Mouse (Mus musculus) testis, adult 2 months (tissue): ENCODE measurements around the gene Lce1m.

Experiments used
- CTCF ChIP-seq: fragments of 200-500 bp; IDR thresholded peaks from 2 replicates; pipeline ENCODE4 v1.5.1; 2012; ENCODE audit warnings: low read depth, mild to moderate bottlenecking, inconsistent platforms, low read length, moderate library complexity; ENCODE audit not compliant: control insufficient read depth, insufficient read depth, insufficient replicate concordance
- POLR2A ChIP-seq: fragments of 200-500 bp; IDR thresholded peaks from 2 replicates; pipeline ENCODE4 v1.6.1; 2012; ENCODE audit warnings: low read depth, mild to moderate bottlenecking, inconsistent platforms, low read length, moderate library complexity; ENCODE audit not compliant: control insufficient read depth

DNA sequence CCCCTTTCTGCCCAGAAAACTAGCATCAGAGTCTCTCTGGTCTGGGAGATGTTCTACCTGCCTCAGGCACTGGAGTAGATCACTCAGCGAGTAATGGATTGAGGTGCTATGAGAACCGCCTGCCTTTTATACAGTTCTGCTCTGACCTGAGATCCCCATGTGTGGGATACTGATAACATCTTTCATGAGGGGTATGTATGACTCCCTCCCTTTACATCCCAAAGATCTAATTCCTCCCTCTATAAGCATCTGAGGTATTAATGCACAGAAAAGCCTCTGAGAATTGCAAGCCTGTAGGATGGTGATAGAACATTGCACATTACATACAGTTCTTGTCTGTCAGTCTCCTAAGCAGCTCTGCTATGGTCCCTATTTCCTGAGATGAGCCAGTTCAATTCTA is at the start of gene Lce1m:
- TF ChIP-seq CTCF, result no peak
- no peak for TF ChIP-seq POLR2A
